Mouse (Mus musculus): ENCODE measurements around the gene Sh3glb1.
"Not testable (repeated sequence)": the region's sequence is repeated elsewhere in the genome, so short reads cannot be mapped to it uniquely, and the experiment has no call there.

DNA sequence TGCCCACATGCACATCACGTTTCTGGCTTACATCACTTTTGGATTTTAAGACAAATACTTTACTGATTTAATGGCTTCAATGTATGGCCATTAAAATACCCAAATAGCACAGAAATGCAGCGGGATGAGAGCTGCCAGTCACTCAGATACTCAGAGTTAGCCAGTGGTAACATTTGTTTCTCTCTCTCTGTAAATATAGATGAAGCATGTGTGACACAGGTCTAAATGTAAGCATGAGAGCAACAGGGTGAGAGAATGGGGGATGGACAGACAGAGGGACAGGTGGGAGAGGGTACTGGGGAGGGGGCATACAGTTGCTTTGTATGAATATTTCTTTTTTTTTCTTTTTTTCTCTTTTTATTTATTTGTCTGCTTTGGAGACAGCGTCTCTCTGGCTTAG, 2.4 kb upstream of the Sh3glb1 start:
- TF ChIP-seq EP300 (IDR thresholded peaks at IDR 0.05; ENCODE audit: low read length); POLR2A (IDR thresholded peaks at IDR 0.05; ENCODE audit: low read depth, low read length); CTCF (conservative IDR thresholded peaks at IDR 0.05 in 1 of 2, IDR thresholded peaks at IDR 0.05 in 1 of 2; ENCODE audit: low read depth in 2 of 2, low read length in 2 of 2); MXI1 (IDR thresholded peaks at IDR 0.05; ENCODE audit: low read depth, low read length); E2F4 (IDR thresholded peaks at IDR 0.05; ENCODE audit: insufficient replicate concordance, low read depth, low read length); RCOR1 (conservative IDR thresholded peaks at IDR 0.05; ENCODE audit: low read depth, low read length); ZNF384 (IDR thresholded peaks at IDR 0.05; ENCODE audit: low read depth, low read length); RAD21 (IDR thresholded peaks at IDR 0.05; ENCODE audit: low read depth, low read length): not testable (repeated sequence)

Measured in CH12.LX (cell line).